Mouse (Mus musculus) lung, postnatal 0 days (tissue): ENCODE measurements around the gene 1110008L16Rik. TPM values are rescaled to one million over a fixed set of nuclear protein-coding genes. Genes with fewer than 3 reads are reported as not detected.
"Not testable (repeated sequence)": the region's sequence is repeated elsewhere in the genome, so short reads cannot be mapped to it uniquely, and the experiment has no call there.

Source experiments
- ATAC-seq: fragments of 200-750 bp; cut with Nextera tagmentation; 2 replicates; pipeline ENCODE4 v1.8.0; 2017; ENCODE audit warnings: moderate library complexity
- DNase-seq: peaks from one replicate; pipeline ENCODE4 v3.0.0-alpha.2; 2016; ENCODE audit warnings: low spot score
- H3K27ac ChIP-seq: fragments of 300-500 bp; sonication (generic); 2 replicates; pipeline ENCODE4 v1.5.1; 2014; ENCODE audit warnings: antibody characterized with exemption, mild to moderate bottlenecking, low read length, mixed read lengths
- H3K27me3 ChIP-seq: fragments of 300-500 bp; sonication (generic); replicated peaks from 2 replicates; pipeline ENCODE4 v1.6.1; 2014; ENCODE audit warnings: low read length, mixed read lengths; ENCODE audit not compliant: insufficient read depth
- H3K36me3 ChIP-seq: fragments of 300-500 bp; sonication (generic); 2 replicates; pipeline ENCODE4 v1.6.1; 2014; ENCODE audit warnings: low read length, mixed read lengths; ENCODE audit not compliant: insufficient read depth
- H3K4me1 ChIP-seq: fragments of 300-500 bp; sonication (generic); 2 replicates; pipeline ENCODE4 v1.6.1; 2014; ENCODE audit warnings: antibody characterized with exemption, low read depth, low read length, mixed read lengths; ENCODE audit not compliant: insufficient read depth
- H3K4me2 ChIP-seq: fragments of 300-500 bp; sonication (generic); replicated peaks from 2 replicates; pipeline ENCODE4 v1.6.1; 2014; ENCODE audit warnings: low read depth, mild to moderate bottlenecking, low read length, moderate library complexity, mixed read lengths
- H3K4me3 ChIP-seq: fragments of 300-500 bp; sonication (generic); 2 replicates; pipeline ENCODE4 v1.5.1; 2014; ENCODE audit warnings: low read depth, low read length
- H3K9ac ChIP-seq: fragments of 300-500 bp; sonication (generic); replicated peaks from 2 replicates; pipeline ENCODE4 v1.6.1; 2014; ENCODE audit warnings: low read depth, mild to moderate bottlenecking
- H3K9me3 ChIP-seq: fragments of 300-500 bp; sonication (generic); 2 replicates; pipeline ENCODE4 v1.6.1; 2016; ENCODE audit warnings: low read length, mixed read lengths
- CTCF ChIP-seq: IDR thresholded peaks from 2 replicates; pipeline ENCODE4 v1.5.1; 2016; ENCODE audit warnings: antibody characterized with exemption, mild to moderate bottlenecking
- EP300 ChIP-seq: IDR thresholded peaks from 2 replicates; pipeline ENCODE4 v1.6.1; 2016; ENCODE audit warnings: antibody characterized with exemption, mild to moderate bottlenecking, control low read depth
- WGBS: fragments of 180-500 bp; shearing (Covaris S2); extraction: QIAGEN DNeasy Blood & Tissue Kit; methylation state at CpG from one replicate; pipeline ENCODE4 v1.1.7; 2014; 5-methylcytosine and 5-hydroxymethylcytosine counted together
- polyA plus RNA-seq: library from polyadenylated mRNA; unstranded; fragments of >200 nt; fragmentation: Nextera tagmentation; extraction: Ambion mirVana; gene quantifications from 2 replicates; pipeline ENCODE4 v1.2.1, GENCODE M21; 2015

The 1110008L16Rik gene
- polyA plus RNA-seq, 1 experiment from 2014 or later: 8.1 TPM

- H3K27me3 ChIP-seq: no peaks in the 10 kb centered on the region
- no peak overlapping the region for H3K9ac ChIP-seq
- H3K9me3 ChIP-seq: no peaks in the 10 kb centered on the region
- H3K27ac ChIP-seq: no peak overlapping the region
- H3K4me3 ChIP-seq: no peak overlapping the region
- no peak for DNase-seq
- no peak for ATAC-seq
- TF ChIP-seq EP300 (no peak), CTCF (no peak)
- no peak overlapping the region for H3K4me2 ChIP-seq
- no peaks in the 10 kb centered on the region for H3K36me3 ChIP-seq
- no peaks in the 10 kb centered on the region for H3K4me1 ChIP-seq
- 75% methylated on average over 4 of the region's 4 CpGs for WGBS
Observed at GRCm38 (mm10) chr12:55328784-55329183, 29.4 kb downstream of the 1110008L16Rik start.

GRCm38 (mm10) chr12:55329351-55329750 lies 30.0 kb downstream of the 1110008L16Rik start:
- H3K36me3 ChIP-seq: no peaks in the 10 kb centered on the region
- no peak for ATAC-seq
- H3K9ac ChIP-seq: no peak overlapping the region
- H3K4me2 ChIP-seq: no peak overlapping the region
- no peak overlapping the region for H3K4me3 ChIP-seq
- no peaks in the 10 kb centered on the region for H3K4me1 ChIP-seq
- TF ChIP-seq EP300: no peak
- no peak for TF ChIP-seq CTCF
- DNase-seq: no peak
- WGBS: 89% methylated on average over 7 of the region's 7 CpGs
- H3K27me3 ChIP-seq: no peaks in the 10 kb centered on the region
- H3K27ac ChIP-seq: no peak overlapping the region
- no peaks in the 10 kb centered on the region for H3K9me3 ChIP-seq

DNA sequence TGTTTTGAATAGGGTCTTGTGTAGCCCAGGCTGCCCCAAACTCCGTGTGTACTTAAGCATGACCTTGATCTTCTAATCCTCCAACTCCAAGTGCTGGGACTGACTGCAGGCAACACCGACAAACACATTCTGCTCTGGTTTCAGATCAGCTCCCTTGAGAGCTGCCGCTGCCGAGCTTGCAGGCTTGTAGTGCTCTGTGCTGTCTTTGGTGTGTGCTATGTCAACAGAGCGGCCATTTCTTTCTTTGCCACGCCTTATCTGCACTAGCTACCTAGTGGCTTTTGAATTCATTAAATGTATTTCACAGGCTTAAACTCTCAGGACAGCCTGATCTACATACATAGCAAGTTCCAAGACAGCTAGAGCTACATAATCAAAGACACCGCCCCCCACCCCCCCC lies 34.3 kb downstream of the 1110008L16Rik start:
- Histone ChIP-seq H3K4me1 (no peaks in the 10 kb centered on the region), H3K36me3 (no peaks in the 10 kb centered on the region), H3K27ac (no peak overlapping the region), H3K4me3 (no peak overlapping the region), H3K9me3 (no peaks in the 10 kb centered on the region), H3K4me2 (no peak overlapping the region), H3K9ac (no peak overlapping the region), H3K27me3 (no peaks in the 10 kb centered on the region)
- ATAC-seq: no peak
- 68% methylated on average over 7 of the region's 7 CpGs for WGBS
- DNase-seq: peak; percentile 21
- no peak for TF ChIP-seq EP300
- TF ChIP-seq CTCF: no peak

GRCm38 (mm10) chr12:55338490-55338889 lies 39.1 kb downstream of the 1110008L16Rik start:
- DNase-seq, H3K4me2 ChIP-seq, ATAC-seq, H3K9ac ChIP-seq, H3K27me3 ChIP-seq, H3K9me3 ChIP-seq, H3K36me3 ChIP-seq, H3K27ac ChIP-seq, H3K4me1 ChIP-seq, H3K4me3 ChIP-seq: not testable (repeated sequence)
- 92% methylated on average over 1 of the region's 2 CpGs for WGBS

DNA sequence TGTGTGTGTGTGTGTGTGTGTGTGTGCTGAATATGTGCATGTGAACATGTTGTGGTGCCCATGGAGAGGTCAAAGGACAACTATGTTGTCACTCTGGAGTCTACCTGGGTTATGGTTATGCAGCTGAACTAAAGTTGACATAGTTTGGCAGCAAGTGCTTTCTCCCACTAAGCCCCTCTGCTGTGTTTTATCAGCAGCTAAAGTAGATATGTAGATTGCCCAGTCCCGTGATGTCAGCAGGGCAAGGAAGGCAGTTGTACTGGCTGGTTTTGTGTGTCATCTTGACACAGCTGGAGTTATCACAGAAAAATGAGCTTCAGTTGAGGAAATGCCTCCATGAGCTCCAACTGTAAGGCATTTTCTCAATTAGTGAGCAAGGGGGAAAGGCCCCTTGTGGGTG lies 43.7 kb downstream of the 1110008L16Rik start:
- H3K9me3 ChIP-seq, H3K9ac ChIP-seq, H3K27ac ChIP-seq, H3K27me3 ChIP-seq, DNase-seq, H3K4me1 ChIP-seq, ATAC-seq, H3K36me3 ChIP-seq, H3K4me3 ChIP-seq, H3K4me2 ChIP-seq: not testable (repeated sequence)
- WGBS: 55% methylated on average over 1 of the region's 1 CpGs

- ATAC-seq (no peak), DNase-seq (no peak)
- 87% methylated on average over 11 of the region's 11 CpGs for WGBS
- Histone ChIP-seq H3K4me2 (no peak overlapping the region), H3K4me1 (no peaks in the 10 kb centered on the region), H3K9ac (no peak overlapping the region), H3K27me3 (no peaks in the 10 kb centered on the region), H3K9me3 (no peaks in the 10 kb centered on the region), H3K36me3 (no peaks in the 10 kb centered on the region), H3K27ac (no peak overlapping the region), H3K4me3 (no peak overlapping the region)
- TF ChIP-seq CTCF: no peak
- no peak for TF ChIP-seq EP300
Observed at GRCm38 (mm10) chr12:55343998-55344397, 44.6 kb downstream of the 1110008L16Rik start.

DNA sequence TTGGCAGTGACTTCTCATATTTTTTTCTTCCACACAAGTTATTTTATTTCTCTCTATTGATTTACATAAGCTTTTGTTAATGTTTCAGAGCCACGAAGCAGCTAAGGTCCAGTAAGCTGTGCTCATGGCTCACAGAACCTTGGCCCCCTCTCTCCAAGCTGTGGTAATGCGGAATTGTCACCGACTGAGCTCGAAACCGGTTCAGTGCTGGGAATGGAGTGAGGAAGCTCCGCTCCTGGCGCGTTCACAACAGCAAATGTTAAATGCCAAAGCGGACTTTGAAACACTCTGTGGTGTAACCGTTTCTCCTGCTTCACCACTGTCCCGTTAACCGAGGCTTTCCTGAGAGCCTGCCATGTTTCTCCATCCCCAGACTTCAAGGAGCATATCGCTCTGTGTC lies 45.2 kb downstream of the 1110008L16Rik start:
- DNase-seq (no peak), ATAC-seq (no peak)
- H3K9ac ChIP-seq: no peak overlapping the region
- no peak overlapping the region for H3K27ac ChIP-seq
- no peaks in the 10 kb centered on the region for H3K4me1 ChIP-seq
- peak; percentile 28; the same call in 1 of the 2 replicates for TF ChIP-seq CTCF
- TF ChIP-seq EP300: no peak
- H3K36me3 ChIP-seq: no peaks in the 10 kb centered on the region
- WGBS: 63% methylated on average over 13 of the region's 13 CpGs
- H3K4me2 ChIP-seq: no peak overlapping the region
- no peaks in the 10 kb centered on the region for H3K27me3 ChIP-seq
- no peak overlapping the region for H3K4me3 ChIP-seq
- H3K9me3 ChIP-seq: no peaks in the 10 kb centered on the region
